Mouse (Mus musculus): ENCODE results near the gene Kat8.

- TF ChIP-seq CTCF (IDR thresholded peaks at IDR 0.05; ENCODE audit: extremely low read depth, insufficient read length, insufficient replicate concordance, low read depth, low read length) (no peak), POLR2A (IDR thresholded peaks at IDR 0.05; ENCODE audit: low read depth, low read length) (no peak)
Measured at GRCm38 (mm10) chr7:127901772-127902171, 10.5 kb upstream of the Kat8 start.
